Mouse (Mus musculus) small intestine, adult 2 months (tissue): ENCODE measurements around the gene Noxo1. TPM values are rescaled to one million over a fixed set of nuclear protein-coding genes. Genes with fewer than 3 reads are reported as not detected.

ENCODE experiments used
- H3K27ac ChIP-seq: fragments of 200-500 bp; 2 replicates; pipeline ENCODE4 v1.5.1; 2012; ENCODE audit warnings: low read depth, low read length, control low read depth, inconsistent platforms; ENCODE audit not compliant: insufficient read depth
- H3K27me3 ChIP-seq: fragments of 200-500 bp; 2 replicates; pipeline ENCODE4 v1.6.1; 2012; ENCODE audit warnings: mild to moderate bottlenecking, moderate library complexity, low read length, inconsistent platforms; ENCODE audit not compliant: control insufficient read depth, insufficient read depth
- H3K36me3 ChIP-seq: fragments of 200-500 bp; 2 replicates; pipeline ENCODE4 v1.6.1; 2012; ENCODE audit warnings: mild to moderate bottlenecking, low read length, control low read depth, inconsistent platforms; ENCODE audit not compliant: control insufficient read depth, insufficient read depth
- H3K4me1 ChIP-seq: fragments of 200-500 bp; 2 replicates; pipeline ENCODE4 v1.6.1; 2012; ENCODE audit warnings: low read length, inconsistent platforms, mixed read lengths; ENCODE audit not compliant: control insufficient read depth, insufficient read depth, insufficient read length
- H3K4me3 ChIP-seq: fragments of 200-500 bp; 2 replicates; pipeline ENCODE4 v1.5.1; 2012; ENCODE audit warnings: low read depth, mild to moderate bottlenecking, control low read depth, inconsistent platforms, low read length, moderate library complexity
- CTCF ChIP-seq: fragments of 200-500 bp; IDR thresholded peaks from 2 replicates; pipeline ENCODE4 v1.5.1; 2012; ENCODE audit warnings: low read depth, mild to moderate bottlenecking, control low read depth, inconsistent platforms, low read length, moderate library complexity, mixed read lengths; ENCODE audit not compliant: insufficient replicate concordance, insufficient read length; ENCODE audit errors: extremely low read depth
- POLR2A ChIP-seq: fragments of 200-500 bp; IDR thresholded peaks from 2 replicates; pipeline ENCODE4 v1.6.1; 2012; ENCODE audit warnings: low read depth, mild to moderate bottlenecking, control low read depth, inconsistent platforms, low read length, moderate library complexity
- WGBS: fragments of 180-500 bp; shearing (Covaris S2); methylation state at CpG from one replicate; pipeline ENCODE4 v1.1.7; 2018; 5-methylcytosine and 5-hydroxymethylcytosine counted together
- polyA plus RNA-seq: library from polyadenylated mRNA; depleted of rRNA; stranded (reverse); fragments of >200 nt; gene quantifications from 2 replicates; pipeline ENCODE4 v1.2.3, GENCODE M21; 2012

Noxo1 gene
- polyA plus RNA-seq, 1 experiment: 115 TPM

GRCm38 (mm10) chr17:24736330-24737051 is 40.5 kb downstream of the Noxo1 start, which contains the start of gene Msrb1:
TSS of gene Msrb1 (plus strand) at chr17:24736642.
- under 1% methylated on average over 29 of the region's 29 CpGs for WGBS

DNA sequence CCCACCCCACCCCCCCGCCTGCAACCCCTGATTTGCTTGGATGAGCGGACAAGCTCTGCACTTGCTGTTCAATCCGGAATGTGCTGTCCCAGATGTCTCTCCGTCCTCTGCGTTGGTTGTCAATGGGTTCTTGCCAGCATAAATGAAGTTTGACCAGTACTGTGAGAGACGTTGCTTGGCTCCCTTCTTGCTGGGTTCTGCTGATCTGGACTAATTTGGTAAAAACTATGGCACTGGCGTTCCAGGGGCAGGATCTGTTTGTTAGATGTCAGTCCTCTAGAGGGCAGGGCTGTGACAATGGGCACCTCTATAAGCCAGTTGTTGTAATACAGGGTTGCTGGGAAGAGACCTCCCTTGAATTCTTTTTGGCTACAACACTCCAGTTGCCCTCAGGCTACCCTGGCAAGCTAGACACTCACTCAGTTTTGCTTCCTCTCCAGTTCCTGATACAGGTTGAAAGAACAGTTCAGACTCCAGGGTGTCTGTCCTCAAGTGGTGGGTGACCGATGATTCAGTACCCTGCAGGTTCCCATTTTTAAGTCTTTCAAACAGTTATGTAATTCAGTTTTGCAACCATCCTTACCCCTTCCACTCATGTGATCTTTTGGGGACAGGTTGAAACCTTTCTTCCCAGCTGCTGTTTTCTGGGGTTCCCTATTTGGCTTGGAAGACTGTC is 41.2 kb downstream of the Noxo1 start:
- Histone ChIP-seq H3K27ac (peak overlapping the region; percentile 2; the same call in 1 of the 2 replicates), H3K4me1 (peaks cover 15% of the 10 kb centered on the region; the same call in 1 of the 2 replicates), H3K4me3 (peak overlapping the region; percentile 80), H3K36me3 (peaks cover 10% of the 10 kb centered on the region), H3K27me3 (no peaks in the 10 kb centered on the region)
- TF ChIP-seq CTCF (peak; percentile 18; the same call in 1 of the 2 replicates), POLR2A (no peak)
- WGBS: 13% methylated on average over 8 of the region's 8 CpGs

More at GRCm38 (mm10) chr17:24736330-24737051, 40.5 kb downstream of the Noxo1 start, which contains the start of gene Msrb1:
- TF ChIP-seq CTCF (no peak), POLR2A (peak; percentile 95)
- Histone ChIP-seq H3K4me3 (peak within 1 kb of the TSS; percentile 80), H3K36me3 (peaks cover 5% of the 10 kb centered on the region), H3K27me3 (no peaks in the 10 kb centered on the region), H3K27ac (peak within 1 kb of the TSS; percentile 75), H3K4me1 (peaks cover 15% of the 10 kb centered on the region; the same call in 1 of the 2 replicates)

GRCm38 (mm10) chr17:24738238-24738637 is 42.2 kb downstream of the Noxo1 start:
- Histone ChIP-seq H3K27ac (no peak overlapping the region), H3K27me3 (no peaks in the 10 kb centered on the region), H3K36me3 (peaks cover 15% of the 10 kb centered on the region), H3K4me1 (peaks cover 15% of the 10 kb centered on the region; the same call in 1 of the 2 replicates), H3K4me3 (no peak overlapping the region)
- 34% methylated on average over 4 of the region's 4 CpGs for WGBS
- TF ChIP-seq CTCF: no peak
- no peak for TF ChIP-seq POLR2A

DNA sequence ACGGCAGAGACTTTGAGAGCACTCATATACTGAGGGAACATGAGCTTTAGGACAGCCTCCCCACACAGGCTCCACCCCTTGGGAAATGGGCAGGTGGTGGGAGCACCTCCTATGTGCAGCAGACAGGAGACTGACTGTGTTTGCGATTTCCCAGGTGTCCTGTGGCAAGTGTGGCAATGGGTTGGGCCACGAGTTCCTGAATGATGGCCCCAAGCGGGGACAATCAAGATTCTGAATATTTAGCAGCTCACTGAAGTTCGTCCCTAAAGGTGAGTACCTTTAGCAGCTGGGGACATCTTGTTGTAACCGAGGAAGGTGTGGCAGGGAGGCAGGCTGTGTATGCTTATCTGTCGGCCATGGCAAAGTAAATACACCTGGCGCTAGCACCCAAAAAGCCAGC is 43.9 kb downstream of the Noxo1 start:
- no peak overlapping the region for H3K27ac ChIP-seq
- TF ChIP-seq POLR2A (no peak), CTCF (no peak)
- H3K27me3 ChIP-seq: no peaks in the 10 kb centered on the region
- H3K4me3 ChIP-seq: no peak overlapping the region
- H3K4me1 ChIP-seq: peaks cover 15% of the 10 kb centered on the region; the same call in 1 of the 2 replicates
- H3K36me3 ChIP-seq: peaks cover 15% of the 10 kb centered on the region
- 28% methylated on average over 8 of the region's 8 CpGs for WGBS

DNA sequence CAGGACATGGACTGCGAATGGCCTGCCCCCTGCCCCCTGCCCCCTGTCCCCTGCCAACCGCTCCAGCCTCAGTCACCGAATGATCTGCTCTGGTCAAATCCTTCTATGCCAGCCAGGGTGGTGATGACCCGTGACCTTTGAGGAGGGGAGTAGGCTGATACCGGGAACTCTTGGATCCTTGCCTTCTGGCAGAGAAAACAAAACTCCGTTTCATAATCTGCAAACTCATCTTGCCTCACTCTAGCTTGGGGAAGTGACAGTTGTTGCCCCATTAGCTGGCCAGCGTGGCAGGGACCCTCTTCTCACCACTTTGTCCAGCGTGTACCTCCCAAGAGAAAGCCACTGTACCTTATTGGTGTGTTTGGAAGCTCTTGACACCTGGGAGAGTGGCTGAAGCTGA is 46.3 kb downstream of the Noxo1 start:
- H3K36me3 ChIP-seq: peaks cover 15% of the 10 kb centered on the region
- peaks cover 6% of the 10 kb centered on the region; the same call in 1 of the 2 replicates for H3K4me1 ChIP-seq
- H3K4me3 ChIP-seq: no peak overlapping the region
- H3K27me3 ChIP-seq: no peaks in the 10 kb centered on the region
- no peak overlapping the region for H3K27ac ChIP-seq
- WGBS: 65% methylated on average over 8 of the region's 8 CpGs
- TF ChIP-seq CTCF (no peak), POLR2A (no peak)

DNA sequence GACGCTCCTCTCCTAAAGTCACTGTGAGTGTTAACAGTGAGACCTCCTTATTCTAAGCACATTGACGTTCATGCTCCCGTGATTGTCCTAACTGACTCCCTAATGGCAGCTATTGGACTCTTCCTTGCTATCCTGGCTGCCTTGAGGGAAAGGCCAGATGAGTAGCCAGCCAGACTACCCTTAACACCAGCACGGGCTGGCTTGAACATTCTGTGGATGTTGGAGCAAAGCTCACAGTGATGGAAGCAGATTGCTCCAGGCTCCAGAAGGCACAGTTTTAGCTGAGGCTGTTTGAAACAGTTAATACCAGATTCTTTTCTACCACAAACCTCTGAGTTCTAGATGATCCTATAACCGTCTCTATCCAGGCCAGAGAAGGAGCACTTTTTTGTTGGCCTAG is 47.9 kb downstream of the Noxo1 start:
- H3K27ac ChIP-seq: no peak overlapping the region
- TF ChIP-seq CTCF (no peak), POLR2A (no peak)
- 86% methylated on average over 5 of the region's 5 CpGs for WGBS

DNA sequence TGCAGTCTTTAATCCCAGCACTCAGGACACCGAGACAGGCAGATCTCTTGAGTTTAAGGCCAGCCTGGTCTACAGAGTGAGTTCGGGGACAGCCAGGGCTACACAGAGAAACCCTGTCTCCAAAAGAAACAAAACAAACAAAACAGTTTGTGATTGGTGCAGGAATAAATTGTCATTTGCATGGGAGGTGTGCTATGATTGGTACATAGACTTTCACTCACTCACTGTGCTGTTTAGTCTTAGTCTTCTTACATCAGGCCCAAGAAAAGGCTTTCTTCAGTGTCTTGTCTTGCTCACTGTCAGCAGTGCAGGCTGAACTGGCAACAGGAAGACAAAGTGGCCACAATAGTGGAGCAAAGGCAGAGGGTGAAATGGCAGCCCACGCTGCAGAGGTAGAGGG is 48.3 kb downstream of the Noxo1 start:
- 84% methylated on average over 3 of the region's 3 CpGs for WGBS
- no peak for TF ChIP-seq POLR2A
- TF ChIP-seq CTCF: no peak
- Histone ChIP-seq H3K4me1 (no peaks in the 10 kb centered on the region), H3K27me3 (no peaks in the 10 kb centered on the region), H3K27ac (no peak overlapping the region), H3K36me3 (peaks cover 15% of the 10 kb centered on the region), H3K4me3 (no peak overlapping the region)

More for the DNA sequence above, 47.9 kb downstream of the Noxo1 start:
- H3K4me3 ChIP-seq: no peak overlapping the region
- no peaks in the 10 kb centered on the region for H3K4me1 ChIP-seq
- peaks cover 15% of the 10 kb centered on the region for H3K36me3 ChIP-seq
- no peaks in the 10 kb centered on the region for H3K27me3 ChIP-seq
